Mouse (Mus musculus) embryo, embryonic 10 days (tissue): ENCODE measurements around the gene Senp8.
A peak's percentile ranks its signal among the peaks of the same experiment; 100 is the strongest.

Source experiments
- DNase-seq: peaks from one replicate; pipeline ENCODE4 v3.0.0-alpha.2; 2015; ENCODE audit warnings: low spot score

The Senp8 gene

GRCm38 (mm10) chr9:59716275-59716898 is 34.1 kb downstream of the Senp8 start:
- no peak for DNase-seq

GRCm38 (mm10) chr9:59709225-59709624 is 41.3 kb downstream of the Senp8 start:
- no peak for DNase-seq

- DNase-seq, result no peak
These were observed 43.4 kb downstream of the Senp8 start for GRCm38 (mm10) chr9:59706850-59707825.

DNA sequence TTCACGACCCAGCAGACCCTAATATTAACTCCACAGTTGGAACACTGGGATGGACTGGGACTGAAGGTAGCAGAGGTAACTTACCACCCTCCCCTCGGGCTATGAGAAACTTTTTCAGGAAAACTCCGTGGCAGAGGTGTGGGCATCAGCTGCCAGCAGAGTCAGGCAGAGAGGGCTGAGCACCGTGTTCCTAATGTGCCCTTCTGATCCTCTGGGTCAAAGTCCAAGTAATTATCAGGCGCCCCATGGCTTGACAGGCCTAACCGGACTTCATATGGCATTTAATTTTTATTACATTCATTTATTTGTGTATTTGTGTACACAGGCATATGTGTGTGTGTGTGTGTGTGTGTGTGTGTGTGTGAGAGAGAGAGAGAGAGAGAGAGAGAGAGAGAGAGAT is 47.4 kb downstream of the Senp8 start:
- DNase-seq, result no peak

GRCm38 (mm10) chr9:59701094-59701493 is 49.4 kb downstream of the Senp8 start:
- no peak for DNase-seq

DNA sequence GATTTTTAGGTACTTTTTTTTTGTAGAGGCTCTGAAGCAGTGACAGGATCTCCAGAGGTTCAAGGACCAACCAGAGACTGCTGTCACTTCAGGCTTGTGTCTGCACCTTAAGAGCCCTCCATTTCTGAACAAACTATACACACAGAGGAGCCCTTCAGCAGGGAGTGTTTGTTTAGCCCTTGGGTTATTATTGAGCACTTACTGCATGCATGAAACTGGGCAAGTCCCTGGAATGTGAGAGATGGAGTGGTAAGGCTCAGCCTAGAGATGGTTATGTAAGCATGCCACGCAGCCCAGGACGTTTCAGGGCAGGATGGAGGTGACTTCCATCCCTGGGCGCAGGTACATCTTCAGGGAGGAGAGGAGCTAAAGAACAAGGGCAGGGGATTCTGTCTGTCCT is 54.1 kb downstream of the Senp8 start:
- no peak for DNase-seq

GRCm38 (mm10) chr9:59695451-59695813 is 55.1 kb downstream of the Senp8 start:
- DNase-seq, result no peak

DNA sequence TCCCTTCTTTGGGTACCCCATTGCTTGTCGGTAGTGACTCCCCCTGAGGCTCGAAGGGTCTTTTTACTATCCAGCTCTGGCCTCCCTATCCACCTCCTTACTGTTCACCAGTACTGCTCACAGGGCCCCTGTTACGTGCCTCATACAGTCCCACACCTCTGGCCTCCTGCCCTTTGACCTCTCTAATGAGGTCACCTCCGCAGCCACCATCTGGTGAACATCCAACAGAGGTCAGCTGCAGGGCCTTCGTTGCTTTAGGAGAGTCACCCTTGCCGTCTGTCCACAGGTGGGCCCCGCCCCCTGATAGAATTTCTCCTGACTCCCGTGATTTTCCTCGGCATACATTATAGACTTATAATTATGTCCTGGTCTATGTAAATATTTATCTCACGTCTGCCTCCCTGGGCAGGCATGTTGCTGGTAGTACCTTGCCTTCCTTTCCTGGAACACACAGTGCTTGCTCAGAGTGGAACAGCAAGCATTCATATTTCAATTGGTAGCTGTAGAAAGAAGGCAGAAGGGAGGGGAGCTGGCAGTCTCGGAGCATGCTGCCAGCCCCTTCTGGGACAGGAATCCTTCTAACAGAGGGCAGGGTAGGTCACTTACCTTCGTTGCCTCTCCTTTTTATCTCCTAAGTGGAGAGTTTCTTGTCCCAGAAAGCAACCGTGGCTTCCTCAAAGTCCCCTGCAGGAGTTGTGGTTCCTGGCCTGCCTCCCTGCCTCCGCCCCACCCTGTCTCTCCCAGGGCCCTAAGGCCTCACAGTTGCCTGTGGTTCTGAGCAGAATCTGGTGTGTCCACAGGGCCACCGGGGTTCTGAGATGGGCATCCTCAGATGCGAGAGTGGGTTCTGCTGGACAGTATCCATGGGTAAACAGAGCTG is 55.7 kb downstream of the Senp8 start:
- DNase-seq, result peak; percentile 75

GRCm38 (mm10) chr9:59692145-59692544 is 58.4 kb downstream of the Senp8 start:
- DNase-seq, result no peak

GRCm38 (mm10) chr9:59691635-59692094 is 58.8 kb downstream of the Senp8 start:
- no peak for DNase-seq

DNA sequence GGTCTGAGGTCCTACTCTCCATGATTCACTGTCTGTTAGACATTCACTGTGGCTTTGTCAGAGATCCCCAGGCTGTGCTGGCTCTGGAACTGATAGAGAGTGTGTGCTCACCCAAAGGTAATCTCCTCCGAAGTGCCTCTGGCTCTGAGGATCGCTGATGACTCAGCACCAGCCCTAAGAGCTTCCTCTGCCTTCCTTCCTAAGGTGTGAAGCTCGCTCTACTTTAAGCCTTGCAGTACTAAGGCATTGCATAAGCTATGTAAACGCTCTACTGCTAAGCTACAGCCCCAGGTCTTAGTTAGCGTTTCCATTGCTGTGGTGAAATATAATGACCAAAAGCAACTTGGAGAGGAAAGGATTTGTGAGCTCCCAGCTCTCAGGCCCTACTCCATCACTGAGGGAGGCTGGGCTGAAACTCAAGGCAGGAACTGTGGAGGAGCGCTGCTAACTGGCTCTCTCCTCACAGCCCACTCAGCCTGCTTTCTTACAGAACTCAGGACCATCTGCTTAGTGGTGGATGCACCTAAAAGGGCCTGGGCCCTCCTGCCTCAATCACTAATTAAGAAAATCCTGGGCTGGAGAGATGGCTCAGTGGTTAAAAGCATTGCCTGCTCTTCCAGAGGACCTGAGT is 63.0 kb downstream of the Senp8 start:
- no peak for DNase-seq
